Mouse (Mus musculus): ENCODE results near the gene Cfap43.

GRCm38 (mm10) chr19:47696411-47696810, 222.7 kb downstream of the Cfap43 start:
- TF ChIP-seq POLR2A (IDR thresholded peaks at IDR 0.05; ENCODE audit: low read depth, low read length) (no peak), CTCF (conservative IDR thresholded peaks at IDR 0.05; ENCODE audit: insufficient read depth, insufficient read length, low read depth, low read length) (no peak)

Measured in kidney, adult 2 months (tissue).